9 mouse cellular contexts compared by ENCODE assay signal in the genomic region with DNA sequence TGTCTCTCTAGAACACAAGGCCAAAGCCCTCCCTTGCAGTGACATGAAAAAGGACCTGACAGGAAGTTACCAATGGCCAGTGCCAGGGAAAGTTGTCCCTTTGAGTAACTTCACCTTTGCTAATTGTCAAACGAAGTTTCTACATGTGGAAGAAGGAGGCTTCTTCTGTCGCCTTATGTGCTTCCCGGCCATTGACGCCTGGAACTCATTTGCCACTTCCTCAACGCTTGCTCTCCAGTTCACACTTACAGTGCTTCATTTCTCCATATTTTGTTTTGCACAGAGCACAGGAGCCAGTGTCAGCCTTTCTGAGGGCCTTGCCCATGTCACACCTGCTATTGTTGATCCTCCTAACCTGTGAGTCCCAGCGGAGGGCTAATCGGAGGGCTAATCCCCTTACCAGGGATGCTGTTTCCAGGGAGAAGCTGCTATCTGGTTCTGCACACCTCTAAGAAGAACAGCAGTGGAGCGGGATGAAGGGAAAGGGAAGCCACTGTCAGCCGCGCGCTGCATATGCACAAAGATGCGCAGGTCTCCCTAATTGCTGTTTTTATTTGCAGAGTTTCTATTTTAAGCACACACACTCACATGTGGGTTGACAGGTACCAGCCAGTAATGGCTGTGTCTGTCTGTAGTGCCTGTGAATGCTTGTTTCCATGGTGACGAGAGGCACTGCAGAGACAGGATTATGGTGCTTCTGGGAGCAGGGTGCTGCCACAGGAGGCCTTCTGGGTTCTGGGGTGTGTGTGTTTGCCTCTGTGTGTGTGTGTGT.
DNase-seq lines count a peak whose midpoint lies in the region; ATAC-seq and TF ChIP-seq lines count a peak whose summit lies in the region.
"Had no signal": no experiment of that assay in that cellular context is flagged by ENCODE, and none has a peak within 500 bp of the region (broad histone marks: within the 10 kb centered on the region; RNA-seq: fewer than 3 reads in every experiment).

No protein-coding gene starts in this region.

- no peaks in the 10 kb centered on the region; the same call in 1 of the 2 replicates for H3K4me1 ChIP-seq in embryonic facial prominence, embryonic 11.5 days (ENCODE audit: control insufficient read depth, insufficient read depth, low read length)
- peaks cover 61% of the 10 kb centered on the region for H3K4me1 ChIP-seq in hindbrain, embryonic 16.5 days (ENCODE audit: control insufficient read depth, insufficient read depth, low read depth, low read length)
- peaks cover 42% of the 10 kb centered on the region for H3K4me1 ChIP-seq in midbrain, postnatal 0 days (ENCODE audit: insufficient read depth, low read length)

- TF ChIP-seq CTCF in midbrain, postnatal 0 days (IDR thresholded peaks at IDR 0.05): no peak

- no peak overlapping the region for H3K4me3 ChIP-seq in embryonic facial prominence, embryonic 11.5 days (ENCODE audit: low read depth, low read length)
- H3K4me3 ChIP-seq in hindbrain, embryonic 16.5 days (ENCODE audit: low read length): no peak overlapping the region
- H3K4me3 ChIP-seq in midbrain, postnatal 0 days (ENCODE audit: low read depth, low read length): no peak overlapping the region

- peak; percentile 46 for DNase-seq in R1 (ENCODE audit: low read depth, low spot score)
- DNase-seq in embryonic facial prominence, embryonic 11.5 days (ENCODE audit: low spot score): peak; percentile 39
- peak; percentile 83 for DNase-seq in midbrain, postnatal 0 days (ENCODE audit: low spot score)
- DNase-seq in ovary, adult 18-20 months (ENCODE audit: low spot score): no peak
- no peak for DNase-seq in lung, postnatal 4 days
- no peak for DNase-seq in cerebellum, postnatal 4 days (ENCODE audit: low spot score in 2 of 2)

- H3K9me3 ChIP-seq in embryonic facial prominence, embryonic 11.5 days (replicated peaks; ENCODE audit: control insufficient read depth, low read length): no peaks in the 10 kb centered on the region
- no peaks in the 10 kb centered on the region for H3K9me3 ChIP-seq in hindbrain, embryonic 16.5 days (ENCODE audit: control insufficient read depth, low read length)
- no peaks in the 10 kb centered on the region for H3K9me3 ChIP-seq in midbrain, postnatal 0 days (ENCODE audit: low read length)

- H3K4me2 ChIP-seq in embryonic facial prominence, embryonic 11.5 days (ENCODE audit: low read depth, low read length): no peak overlapping the region
- H3K4me2 ChIP-seq in hindbrain, embryonic 16.5 days (ENCODE audit: low read length): peak overlapping the region; percentile 20; the same call in 1 of the 2 replicates
- peak overlapping the region; percentile 28 for H3K4me2 ChIP-seq in midbrain, postnatal 0 days (ENCODE audit: low read depth, low read length, poor library complexity, severe bottlenecking)

- WGBS in embryonic facial prominence, embryonic 11.5 days: 55% methylated on average over 13 of the region's 13 CpGs
- WGBS in hindbrain, embryonic 16.5 days: 45% methylated on average over 13 of the region's 13 CpGs
- WGBS in midbrain, postnatal 0 days: 23% methylated on average over 13 of the region's 13 CpGs

- ATAC-seq in embryonic facial prominence, embryonic 11.5 days (replicated peaks; ENCODE audit: insufficient number of reproducible peaks, low FRiP score, low TSS enrichment, low read depth): no peak; the same call in 1 of the 2 replicates
- ATAC-seq in hindbrain, embryonic 16.5 days: peak; percentile 68
- peak; percentile 79 for ATAC-seq in midbrain, postnatal 0 days (ENCODE audit: low FRiP score)
- ATAC-seq in megakaryocyte-erythroid progenitor cell, adult 5-6 weeks (replicated peaks; ENCODE audit: low FRiP score, low TSS enrichment, poor library complexity, severe bottlenecking): no peak
- ATAC-seq: Patski had no signal

- H3K36me3 ChIP-seq in embryonic facial prominence, embryonic 11.5 days (replicated peaks; ENCODE audit: control insufficient read depth, insufficient read depth, low read depth, low read length): no peaks in the 10 kb centered on the region
- no peaks in the 10 kb centered on the region for H3K36me3 ChIP-seq in hindbrain, embryonic 16.5 days (ENCODE audit: control insufficient read depth, insufficient read depth, low read length)
- no peaks in the 10 kb centered on the region for H3K36me3 ChIP-seq in midbrain, postnatal 0 days (ENCODE audit: insufficient read depth, low read length)

- no peak overlapping the region for H3K9ac ChIP-seq in embryonic facial prominence, embryonic 11.5 days (replicated peaks; ENCODE audit: low read length)
- H3K9ac ChIP-seq in hindbrain, embryonic 16.5 days (ENCODE audit: low read depth, low read length): peak overlapping the region; percentile 15; the same call in 1 of the 2 replicates
- H3K9ac ChIP-seq in midbrain, postnatal 0 days (replicated peaks; ENCODE audit: low read length, poor library complexity, severe bottlenecking): peak overlapping the region; percentile 50

- no peak overlapping the region for H3K27ac ChIP-seq in embryonic facial prominence, embryonic 11.5 days (replicated peaks; ENCODE audit: low read depth, low read length)
- H3K27ac ChIP-seq in hindbrain, embryonic 16.5 days (ENCODE audit: low read depth, low read length): peak overlapping the region; percentile 78
- peak overlapping the region; percentile 92 for H3K27ac ChIP-seq in midbrain, postnatal 0 days (ENCODE audit: low read depth, low read length)

- no peaks in the 10 kb centered on the region for H3K27me3 ChIP-seq in embryonic facial prominence, embryonic 11.5 days (ENCODE audit: control insufficient read depth, insufficient read depth, low read length)
- H3K27me3 ChIP-seq in hindbrain, embryonic 16.5 days (replicated peaks; ENCODE audit: control insufficient read depth, insufficient read depth, low read length): no peaks in the 10 kb centered on the region
- no peaks in the 10 kb centered on the region for H3K27me3 ChIP-seq in midbrain, postnatal 0 days (ENCODE audit: insufficient read depth, low read length)
- H3K27me3 ChIP-seq: Patski had no signal

Comparison
In these comparisons a context has a peak if more than half of its experiments do, and no peak if none do; other contexts are left out.
1. DNase-seq: peak in R1 (single experiment), embryonic facial prominence, embryonic 11.5 days (single experiment) and midbrain, postnatal 0 days (single experiment); none in ovary, adult 18-20 months (single experiment), lung, postnatal 4 days (0 of 2) and cerebellum, postnatal 4 days (0 of 2).
2. ATAC-seq: peak in hindbrain, embryonic 16.5 days (single experiment) and midbrain, postnatal 0 days (single experiment); none in embryonic facial prominence, embryonic 11.5 days (single experiment) and megakaryocyte-erythroid progenitor cell, adult 5-6 weeks (single experiment).